Mouse (Mus musculus): ENCODE data around the gene Col7a1.

Col7a1 gene

DNA sequence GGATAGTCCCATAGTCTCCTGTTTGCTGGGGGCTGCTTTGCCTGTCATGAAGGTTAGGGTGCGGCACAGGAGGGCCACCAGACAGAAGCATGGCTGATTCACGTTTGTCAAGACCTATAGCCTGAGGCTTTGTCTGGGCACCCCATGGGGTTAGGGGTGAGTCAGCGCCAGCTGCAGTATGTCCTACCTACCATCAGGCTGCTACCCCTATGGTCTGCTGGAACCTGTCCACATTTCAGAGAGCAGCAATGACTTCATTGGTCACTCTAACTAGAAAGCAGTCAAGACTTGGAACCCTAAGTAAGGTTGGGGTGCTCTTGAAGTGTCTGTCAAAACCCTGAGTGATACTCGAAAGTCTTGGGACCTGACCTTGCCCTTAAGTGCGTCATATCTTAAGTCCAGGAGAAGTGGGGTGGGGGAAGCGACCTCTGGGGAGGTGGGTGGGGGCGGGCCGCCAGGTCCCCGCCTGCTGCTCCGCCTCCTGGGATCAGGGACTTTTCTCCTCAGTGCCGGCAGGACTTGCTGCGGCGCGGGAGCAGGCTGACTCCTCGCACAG is at the start of gene Col7a1:
Gene Col7a1 (plus strand): TSS at position 506 of the 556 bp plus-strand sequence.
- DNase-seq (ENCODE audit: low spot score), result no peak

DNA sequence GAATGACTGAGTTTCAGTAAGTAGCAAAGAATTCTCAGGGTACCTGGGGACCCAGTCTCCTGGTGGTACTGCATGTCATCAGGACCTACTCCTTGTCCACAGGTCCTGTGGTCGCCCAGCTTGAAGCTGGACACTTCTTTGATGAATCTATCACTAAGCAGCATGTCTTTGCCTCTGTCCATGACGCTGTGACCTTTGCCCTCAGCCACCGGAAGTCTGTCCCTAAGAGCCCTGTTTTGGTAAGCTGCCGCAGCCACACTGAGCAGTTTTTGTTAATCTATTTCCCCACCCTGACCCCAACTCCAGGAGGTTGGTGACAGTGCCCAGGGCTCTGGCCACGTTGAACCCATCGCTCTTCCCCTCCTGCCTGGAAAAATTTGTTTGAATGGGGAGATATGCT is 41.1 kb upstream of the Col7a1 start:
- no peak for DNase-seq (ENCODE audit: low spot score)

DNA sequence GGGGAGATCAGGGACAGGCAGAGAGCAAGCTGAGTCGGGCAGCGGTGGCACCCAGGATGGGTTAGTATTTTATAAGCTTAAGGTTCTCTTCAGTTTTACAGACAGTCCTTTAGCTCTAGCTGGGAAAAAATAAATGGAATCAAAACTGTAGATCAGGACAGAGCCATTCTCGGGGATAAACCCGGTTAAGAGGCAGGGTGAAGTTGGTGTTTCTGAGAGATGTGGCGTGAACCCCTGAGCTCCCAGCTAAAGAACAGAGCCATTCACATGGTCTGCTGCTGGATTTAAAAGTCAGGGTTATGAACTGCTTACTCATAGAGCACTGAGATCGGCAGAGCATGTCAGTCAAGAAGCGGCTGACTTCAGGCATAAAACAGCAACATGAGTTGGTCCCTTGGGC is 40.2 kb upstream of the Col7a1 start:
- no peak for DNase-seq (ENCODE audit: low spot score)

DNA sequence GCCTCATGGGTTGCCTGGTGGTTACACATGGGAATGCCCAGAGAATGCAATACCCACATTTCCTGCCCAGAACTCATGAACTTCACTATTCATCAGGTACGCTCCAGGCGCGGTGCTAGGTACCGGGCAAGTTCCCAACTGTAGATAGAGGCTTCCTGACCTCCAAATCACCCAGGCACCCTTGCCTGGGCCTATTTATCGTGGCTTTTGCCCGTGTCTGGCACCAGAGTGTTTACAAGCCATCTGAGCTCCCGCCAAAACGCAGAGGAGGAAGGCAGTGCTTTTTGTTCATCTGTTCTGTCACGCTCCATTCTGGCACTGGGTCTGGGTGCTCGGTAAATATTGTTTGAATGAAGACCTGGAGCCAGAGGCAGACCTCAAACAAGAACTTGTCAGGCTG is 39.8 kb upstream of the Col7a1 start:
- no peak for DNase-seq (ENCODE audit: low spot score)

DNA sequence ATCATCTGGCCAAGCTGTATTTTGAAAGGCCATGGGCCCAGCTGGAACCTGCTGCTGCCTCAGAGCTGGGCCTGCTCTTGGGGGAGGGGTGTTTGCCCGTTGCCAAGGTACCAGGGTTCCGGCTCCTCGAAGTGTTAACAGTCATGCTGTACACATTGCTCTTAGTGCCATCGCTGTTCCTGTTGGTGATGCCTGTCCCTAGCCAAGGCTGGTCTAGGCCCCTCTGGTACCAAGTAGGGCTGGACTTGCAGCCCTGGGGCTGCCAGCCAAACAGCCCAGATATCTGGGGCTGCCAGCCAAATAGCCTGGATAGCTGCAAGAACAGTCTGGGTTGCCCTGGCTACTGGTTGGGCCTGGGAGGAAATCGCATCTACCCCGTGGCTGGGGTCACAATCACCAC is 38.9 kb upstream of the Col7a1 start, which contains the start of gene Tmem89:
Gene Tmem89 (plus strand): TSS at position 129 of the 400 bp plus-strand sequence.
- DNase-seq (ENCODE audit: low spot score), result no peak

DNA sequence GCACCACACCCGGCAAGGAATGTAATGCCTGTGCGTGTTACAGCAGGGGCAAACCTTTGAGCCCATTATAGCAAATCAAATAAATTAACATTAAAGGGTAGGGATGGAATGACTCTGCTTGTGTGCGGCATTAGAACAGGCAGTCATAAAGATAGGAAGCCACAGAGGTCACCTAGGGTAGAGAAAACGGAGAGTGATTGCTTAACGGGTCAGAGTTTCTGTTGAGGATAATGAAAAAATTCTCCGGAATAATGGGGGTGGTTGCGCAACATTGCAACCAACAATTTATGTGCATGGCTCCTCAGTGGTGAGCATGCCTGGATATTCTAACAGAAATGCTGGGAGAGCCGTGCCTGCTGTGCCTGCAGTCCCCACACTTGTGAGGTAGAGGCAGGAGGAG is 27.5 kb upstream of the Col7a1 start:
- no peak for DNase-seq (ENCODE audit: low spot score)

DNA sequence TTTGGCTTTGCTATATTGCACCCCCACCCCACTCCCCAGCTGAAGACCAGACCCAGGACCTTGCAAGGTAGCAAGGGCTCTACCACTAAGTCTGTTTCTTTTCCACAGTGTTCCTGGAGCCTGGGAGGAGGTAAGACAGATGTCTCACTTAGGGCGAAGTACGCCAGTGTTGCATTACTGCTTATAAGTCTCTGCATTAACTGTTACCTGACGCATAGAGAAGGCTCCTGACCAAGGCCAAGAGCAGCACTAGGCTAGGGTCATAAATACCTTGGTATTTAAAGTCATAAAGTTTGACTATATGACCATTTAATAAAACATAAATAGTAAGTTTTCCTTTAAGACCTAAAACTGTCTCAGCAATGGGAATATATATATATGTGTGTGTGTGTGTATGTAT is 25.0 kb upstream of the Col7a1 start:
- no peak for DNase-seq (ENCODE audit: low spot score)

DNA sequence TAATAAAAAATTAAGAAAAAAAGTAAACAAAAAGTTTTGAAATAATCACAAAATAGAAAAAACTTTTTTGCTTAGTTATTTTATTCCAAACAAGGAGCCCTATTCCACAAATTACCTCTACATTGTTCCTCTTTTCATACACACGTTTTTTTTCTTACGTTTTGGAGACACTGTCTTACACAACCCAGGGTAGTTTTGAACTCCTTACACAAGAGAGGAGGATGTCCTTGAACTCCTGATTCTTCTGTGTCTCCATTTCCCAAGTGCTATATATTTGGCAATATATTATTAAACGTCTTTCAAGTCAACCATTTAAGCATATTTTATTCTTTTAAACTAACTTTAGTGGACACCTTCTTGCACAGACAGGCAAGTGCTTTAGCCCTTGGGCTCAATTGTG is 17.4 kb upstream of the Col7a1 start:
- DNase-seq (ENCODE audit: low spot score), result no peak

DNA sequence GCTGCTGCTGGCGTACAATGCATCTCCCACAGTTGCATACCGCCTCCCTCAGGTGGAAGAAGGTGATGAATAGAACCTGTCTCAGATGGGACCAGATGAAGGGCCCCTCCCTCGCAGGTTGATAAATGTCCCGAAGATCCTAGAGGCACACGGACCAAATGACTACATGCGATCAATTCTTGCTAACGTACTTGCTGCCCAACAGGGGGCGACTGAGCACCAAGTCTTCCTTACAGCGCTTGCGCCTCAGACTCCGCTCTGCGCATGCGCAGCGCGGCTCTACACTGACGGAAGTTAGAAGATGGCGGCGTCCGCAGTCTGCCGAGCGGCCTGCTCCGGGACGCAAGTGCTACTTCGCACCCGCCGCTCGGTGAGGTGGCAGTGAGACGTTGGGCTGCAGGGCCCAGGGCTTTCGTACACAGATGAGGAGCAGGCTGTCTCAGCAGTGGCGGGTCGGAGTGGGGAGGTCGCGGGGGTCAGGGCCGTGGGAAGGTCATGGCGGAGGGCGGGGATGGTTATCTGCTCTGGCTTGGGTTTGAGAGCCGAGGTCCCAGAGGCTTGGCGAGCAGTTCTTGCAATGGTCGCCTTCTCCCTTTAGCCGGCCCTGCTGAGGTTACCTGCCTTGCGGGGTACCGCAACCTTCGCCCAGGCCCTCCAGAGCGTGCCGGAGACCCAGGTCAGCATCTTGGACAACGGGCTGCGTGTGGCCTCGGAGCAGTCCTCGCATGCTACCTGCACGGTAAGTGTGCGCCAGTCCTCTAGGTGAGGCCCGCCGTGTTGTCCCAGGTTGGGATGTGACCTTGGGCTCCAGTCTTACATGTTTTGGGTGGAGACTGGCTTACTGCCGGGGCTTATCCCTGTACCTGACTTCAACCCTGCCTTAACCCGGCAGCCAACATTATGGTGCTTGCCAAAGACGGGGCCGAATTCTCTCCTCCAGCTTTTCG is 16.7 kb upstream of the Col7a1 start, which contains the start of gene Uqcrc1:
Gene Uqcrc1 (plus strand): TSS at position 216 of the 947 bp plus-strand sequence.
- peak; percentile 92 for DNase-seq (ENCODE audit: low spot score)

GRCm38 (mm10) chr9:108945111-108945510 is 8.3 kb upstream of the Col7a1 start:
- no peak for DNase-seq (ENCODE audit: low spot score)

DNA sequence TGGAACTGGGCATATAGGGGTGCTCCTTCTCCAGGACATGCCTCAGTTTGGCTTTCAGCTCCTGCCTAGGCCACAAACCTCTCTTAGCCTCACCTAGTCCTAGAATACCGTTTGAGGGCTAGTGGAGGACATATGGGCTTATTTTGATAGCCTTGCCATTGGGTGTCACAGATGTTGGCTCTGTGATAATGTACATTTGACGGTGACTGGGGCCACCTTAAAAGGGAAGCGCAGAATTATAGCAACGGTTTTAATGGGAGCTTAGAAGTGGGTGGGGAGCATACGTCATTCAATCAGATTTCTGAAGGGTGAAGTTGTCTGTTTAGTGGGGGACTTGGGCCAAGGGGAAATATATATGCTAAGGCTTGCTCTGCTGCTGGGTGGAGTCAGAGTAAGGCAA is 7.8 kb upstream of the Col7a1 start:
- DNase-seq (ENCODE audit: low spot score), result no peak

DNA sequence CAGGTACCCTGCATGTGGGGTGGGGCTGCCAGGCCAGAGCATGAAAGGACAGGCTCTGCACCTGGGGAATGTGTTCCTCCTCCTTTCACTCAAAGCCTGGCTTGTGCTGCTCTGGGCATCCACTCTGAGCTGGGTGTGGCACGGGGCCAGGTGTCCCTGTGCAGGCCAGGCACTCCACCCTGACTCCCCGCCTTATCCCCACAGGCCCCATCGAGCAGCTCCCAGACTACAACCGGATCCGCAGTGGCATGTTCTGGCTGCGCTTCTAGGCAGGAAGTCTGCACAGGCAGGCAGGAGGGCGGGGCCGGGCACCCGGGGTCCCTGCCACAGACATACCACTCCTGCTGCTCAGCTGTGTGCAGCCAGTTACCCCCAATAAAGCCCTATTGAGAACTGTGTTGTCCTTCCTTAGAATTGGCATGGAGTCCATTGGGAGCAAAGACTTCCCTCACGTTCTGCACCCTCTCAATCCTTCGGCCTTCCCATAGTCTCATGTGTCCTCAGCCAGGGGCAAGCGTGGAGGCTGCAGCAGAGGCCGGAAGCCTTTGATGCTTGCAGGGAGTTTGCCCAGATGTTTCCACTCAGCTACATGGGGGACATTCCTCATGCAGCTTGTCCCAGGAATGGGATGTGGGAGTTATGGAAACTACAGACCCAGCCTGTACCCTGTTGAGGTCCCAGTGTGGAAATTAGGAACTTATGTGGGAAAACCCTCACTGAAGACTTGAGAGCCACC is 4.0 kb upstream of the Col7a1 start:
- DNase-seq (ENCODE audit: low spot score), result peak; percentile 21

GRCm38 (mm10) chr9:108949967-108950728 is 3.2 kb upstream of the Col7a1 start:
- no peak for DNase-seq (ENCODE audit: low spot score)

- DNase-seq (ENCODE audit: low spot score), result no peak
Observed at GRCm38 (mm10) chr9:108955241-108955640, 1.9 kb downstream of the Col7a1 start.

GRCm38 (mm10) chr9:108955846-108956245 is 2.5 kb downstream of the Col7a1 start:
- DNase-seq (ENCODE audit: low spot score), result no peak

- DNase-seq (ENCODE audit: low spot score), result no peak
Observed at GRCm38 (mm10) chr9:108963577-108963976, 10.2 kb downstream of the Col7a1 start.

DNA sequence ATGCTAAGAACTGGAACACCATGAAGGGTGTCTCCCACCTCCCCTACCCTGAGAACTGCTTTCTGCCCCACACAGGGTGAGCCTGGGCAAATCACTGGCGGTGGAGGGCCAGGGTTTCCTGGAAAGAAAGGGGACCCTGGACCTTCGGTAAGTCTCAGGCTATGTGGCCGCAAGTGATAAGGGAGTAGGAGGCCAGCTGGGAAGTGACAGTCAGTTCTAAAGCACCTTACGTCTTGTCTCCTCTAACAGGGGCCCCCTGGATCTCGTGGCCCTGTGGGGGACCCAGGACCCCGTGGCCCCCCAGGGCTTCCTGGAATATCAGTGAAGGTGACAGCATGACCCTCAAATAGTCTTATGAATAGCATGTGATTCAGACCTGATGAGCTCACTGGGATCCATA is 11.0 kb downstream of the Col7a1 start:
- no peak for DNase-seq (ENCODE audit: low spot score)

DNA sequence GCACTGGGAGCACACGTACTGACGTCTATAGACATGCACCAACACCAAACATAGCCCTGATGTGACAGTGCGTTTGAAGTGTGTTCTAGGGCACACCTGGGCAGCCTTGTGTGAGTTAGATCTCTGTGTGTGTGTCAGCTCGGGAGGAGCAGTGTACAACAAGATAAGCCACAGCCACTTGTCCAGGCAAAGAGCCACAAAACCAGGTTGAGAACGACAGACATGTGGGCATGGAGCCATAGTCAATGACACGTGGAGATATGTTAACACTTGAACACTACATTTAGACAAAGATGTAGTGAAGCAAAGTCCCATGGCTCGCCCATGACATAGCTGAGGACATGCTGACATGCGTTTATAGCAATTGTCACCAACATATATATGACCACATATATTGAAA is 17.2 kb downstream of the Col7a1 start:
- no peak for DNase-seq (ENCODE audit: low spot score)

DNA sequence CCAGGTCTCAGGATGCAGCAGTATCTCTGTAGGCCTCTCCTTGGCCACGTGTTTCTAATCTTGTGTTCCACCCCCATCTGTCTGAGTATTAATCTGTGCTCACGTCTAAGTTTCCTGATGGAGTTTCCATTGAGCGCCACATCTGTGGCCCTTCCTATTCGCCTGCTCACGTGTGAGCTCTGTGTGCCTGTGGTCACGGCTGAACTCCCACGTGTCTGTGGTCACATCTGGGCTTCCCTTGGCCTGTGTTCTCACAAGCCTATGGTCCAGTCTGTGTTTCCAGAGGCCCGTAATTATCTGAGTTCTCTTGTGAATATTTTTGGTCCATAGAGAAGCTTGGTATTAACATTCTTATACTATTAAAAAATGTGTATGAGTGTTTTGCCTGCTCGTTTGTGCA is 23.1 kb downstream of the Col7a1 start:
- DNase-seq (ENCODE audit: low spot score), result no peak

- no peak for DNase-seq (ENCODE audit: low spot score)
Observed at GRCm38 (mm10) chr9:108977966-108978365, 24.6 kb downstream of the Col7a1 start.

DNA sequence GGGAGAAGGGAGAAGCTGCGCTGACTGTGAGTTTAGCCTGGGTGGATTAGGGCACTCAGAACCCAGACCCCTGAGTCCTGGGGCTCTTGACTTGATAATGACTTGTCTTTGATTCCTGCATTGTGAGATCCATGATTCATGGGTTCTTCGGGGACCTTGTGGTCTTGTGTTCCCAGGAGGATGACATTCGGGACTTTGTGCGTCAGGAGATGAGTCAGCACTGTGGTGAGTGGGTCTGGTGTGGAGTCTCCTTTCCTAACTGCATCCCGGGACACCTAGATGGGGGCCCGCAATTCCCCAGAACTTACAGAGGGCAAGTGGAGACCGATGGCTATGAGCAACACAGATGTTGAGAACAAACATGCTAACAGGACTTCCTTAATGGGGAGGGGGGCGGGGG is 29.1 kb downstream of the Col7a1 start:
- no peak for DNase-seq (ENCODE audit: low spot score)

- DNase-seq (ENCODE audit: low spot score), result no peak
Observed at GRCm38 (mm10) chr9:108983209-108983608, 29.8 kb downstream of the Col7a1 start.
